Mouse (Mus musculus) gastrocnemius, adult 18-20 months (tissue): ENCODE results near the gene Itgb6. TPM values are rescaled to one million over a fixed set of nuclear protein-coding genes. Genes with fewer than 3 reads are reported as not detected.

ENCODE experiments used
- DNase-seq: peaks from one replicate; pipeline ENCODE4 v3.0.0; 2021; ENCODE audit warnings: low spot score
- total RNA-seq, 2 experiments: library from RNA; stranded (reverse); gene quantifications; 2 replicates each; pipeline ENCODE4 v1.2.3; 2021

Gene Itgb6
- total RNA-seq, 2 experiments from 2014 or later, result 38.3 to 44.0 TPM

- DNase-seq, result peak; percentile 4
Measured at GRCm38 (mm10) chr2:60713857-60714256, 8.6 kb downstream of the Itgb6 start.

- peak; percentile 63 for DNase-seq
Measured at GRCm38 (mm10) chr2:60712891-60713290, 9.6 kb downstream of the Itgb6 start.

- DNase-seq, result no peak
Measured at GRCm38 (mm10) chr2:60712483-60712882, 10.0 kb downstream of the Itgb6 start.

GRCm38 (mm10) chr2:60711098-60711880, 11.2 kb downstream of the Itgb6 start:
- no peak for DNase-seq

GRCm38 (mm10) chr2:60710317-60710716, 12.1 kb downstream of the Itgb6 start:
- no peak for DNase-seq

DNA sequence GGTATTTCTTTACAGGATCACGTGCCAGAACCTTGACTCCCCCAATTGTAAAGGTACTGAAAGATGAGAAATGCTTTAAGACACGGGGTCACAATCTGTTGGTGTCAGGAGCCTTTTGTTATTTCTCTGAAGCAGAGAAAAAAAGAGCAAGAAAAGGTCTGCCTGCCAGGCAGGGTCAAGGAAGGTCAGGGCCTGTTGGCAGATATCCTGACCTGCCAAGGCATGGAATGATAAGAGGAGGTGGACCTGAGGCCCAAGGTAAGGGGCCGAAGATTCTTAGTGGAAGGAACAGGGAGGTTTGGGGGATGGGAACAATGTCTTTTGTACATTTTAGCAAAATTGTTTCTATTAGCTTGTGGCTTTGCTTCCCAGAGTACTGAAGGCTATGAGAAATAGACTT, 13.8 kb downstream of the Itgb6 start:
- DNase-seq, result no peak

GRCm38 (mm10) chr2:60706866-60707265, 15.6 kb downstream of the Itgb6 start:
- no peak for DNase-seq

DNA sequence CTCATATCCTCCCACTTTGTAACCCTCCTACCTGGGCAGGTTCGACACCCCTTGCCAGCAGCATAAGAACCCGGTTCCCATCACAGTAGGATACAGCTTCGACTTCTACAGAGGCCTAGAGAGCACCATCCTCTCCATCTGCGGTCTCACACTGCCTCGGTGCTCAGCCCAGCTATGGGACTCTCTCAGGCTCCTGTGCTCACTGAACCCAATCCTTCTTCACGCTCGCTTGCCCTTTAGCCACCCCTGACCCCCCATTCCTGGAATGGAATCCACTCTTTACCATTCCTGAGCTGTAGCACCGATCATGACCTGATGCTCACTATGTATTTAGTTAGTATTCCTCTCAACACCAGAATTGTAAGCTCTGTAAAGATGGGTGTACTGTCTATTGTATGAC, 17.0 kb downstream of the Itgb6 start:
- no peak for DNase-seq

DNA sequence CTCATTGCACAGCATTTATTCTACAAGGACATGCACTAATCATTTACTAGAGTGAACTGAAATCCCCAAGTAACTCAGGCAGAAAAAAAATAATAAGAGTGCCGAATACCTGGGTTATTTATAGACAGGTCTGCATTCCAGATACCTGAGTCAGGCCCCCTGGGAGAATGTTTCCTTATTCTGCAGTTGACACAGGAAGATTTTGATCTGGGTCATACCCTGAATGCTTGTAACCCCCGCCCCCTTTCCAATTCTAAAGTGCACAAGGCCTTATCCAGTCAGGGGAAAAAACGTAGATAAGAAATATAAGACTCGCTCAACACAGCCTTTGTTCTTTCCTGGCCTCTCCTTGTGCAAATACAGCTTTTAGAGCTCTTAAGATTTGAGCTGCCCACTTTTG, 19.1 kb downstream of the Itgb6 start:
- DNase-seq, result no peak

DNA sequence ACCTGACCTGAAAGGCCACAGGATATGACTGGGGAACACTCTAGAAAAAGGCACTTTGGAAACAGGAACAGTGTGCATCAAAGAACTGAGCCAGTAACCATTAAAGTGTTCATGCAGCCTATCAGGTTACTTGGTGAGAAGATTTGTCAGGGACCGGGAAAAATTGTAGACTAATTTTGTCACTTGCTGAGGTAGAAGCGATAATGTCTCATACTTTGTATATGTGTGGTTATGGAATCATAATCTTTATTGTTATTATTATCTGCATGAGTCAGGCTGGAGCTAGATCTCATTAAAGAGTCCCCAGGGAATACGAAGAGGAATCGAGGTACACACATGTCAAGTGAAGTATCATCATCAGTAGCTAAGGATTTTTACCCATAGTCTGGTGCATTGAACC, 21.5 kb downstream of the Itgb6 start:
- DNase-seq, result no peak

GRCm38 (mm10) chr2:60700013-60700412, 22.4 kb downstream of the Itgb6 start:
- DNase-seq, result peak; percentile 50

DNA sequence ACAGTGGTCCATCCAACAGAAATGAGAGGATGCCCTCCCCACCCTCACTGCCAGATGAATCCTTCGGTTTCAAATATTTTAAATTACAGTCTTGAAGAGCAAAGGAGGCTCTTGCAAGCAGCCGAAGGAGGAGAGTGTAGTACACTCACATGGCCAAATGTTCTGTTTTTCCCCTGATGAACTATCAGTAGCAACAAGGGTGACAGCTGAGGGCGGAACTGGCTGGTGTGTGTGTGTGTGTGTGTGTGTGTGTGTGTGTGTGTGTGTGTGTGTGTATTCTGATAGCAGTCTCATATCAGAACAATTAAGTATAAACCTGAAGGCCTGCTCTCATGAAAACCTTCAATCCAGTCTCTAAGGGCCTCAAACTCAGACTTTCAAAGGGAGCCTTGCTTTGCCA, 22.9 kb downstream of the Itgb6 start:
- DNase-seq, result no peak

- DNase-seq, result peak; percentile 60
Measured at GRCm38 (mm10) chr2:60698155-60698554, 24.3 kb downstream of the Itgb6 start.

DNA sequence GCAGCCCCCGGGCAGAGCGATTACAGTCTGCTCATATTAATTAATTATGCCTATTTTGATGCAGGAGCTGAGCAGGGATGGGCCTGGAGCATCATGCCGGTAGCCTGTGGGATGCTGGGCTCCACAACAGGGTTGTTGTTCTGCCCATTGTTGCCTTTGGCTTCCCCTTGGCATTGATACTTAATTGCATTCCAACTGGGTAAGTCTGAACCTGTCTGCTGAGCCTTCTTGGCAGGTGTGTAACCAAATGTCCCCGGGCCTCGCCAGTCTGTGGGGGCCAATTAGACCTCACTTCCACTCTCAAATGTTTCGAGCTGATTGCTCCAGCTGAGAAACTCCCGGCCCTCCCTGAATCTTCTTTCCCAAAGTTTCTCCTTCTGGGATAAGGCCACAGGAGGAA, 24.9 kb downstream of the Itgb6 start:
- no peak for DNase-seq

GRCm38 (mm10) chr2:60696559-60696958, 25.9 kb downstream of the Itgb6 start:
- no peak for DNase-seq

DNA sequence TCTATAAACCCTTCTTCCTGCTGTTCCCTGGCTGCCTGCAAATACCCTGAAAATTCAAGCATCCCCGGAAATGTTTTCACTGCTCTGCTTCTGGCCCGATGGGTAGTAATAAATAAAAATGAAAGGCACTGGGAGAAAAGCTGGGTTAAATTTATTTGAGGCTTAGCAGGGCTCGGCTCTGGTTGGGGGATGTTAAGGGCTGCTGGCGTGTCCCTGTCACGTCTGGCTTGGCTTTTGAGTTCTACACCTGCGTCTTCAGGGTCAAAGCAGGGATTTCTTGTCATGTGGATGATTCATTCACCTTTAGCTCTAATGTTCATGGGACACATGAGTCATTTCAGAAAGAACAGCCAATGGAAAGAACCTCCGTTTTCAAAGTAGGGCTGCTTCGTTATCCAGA, 26.7 kb downstream of the Itgb6 start:
- DNase-seq, result no peak

DNA sequence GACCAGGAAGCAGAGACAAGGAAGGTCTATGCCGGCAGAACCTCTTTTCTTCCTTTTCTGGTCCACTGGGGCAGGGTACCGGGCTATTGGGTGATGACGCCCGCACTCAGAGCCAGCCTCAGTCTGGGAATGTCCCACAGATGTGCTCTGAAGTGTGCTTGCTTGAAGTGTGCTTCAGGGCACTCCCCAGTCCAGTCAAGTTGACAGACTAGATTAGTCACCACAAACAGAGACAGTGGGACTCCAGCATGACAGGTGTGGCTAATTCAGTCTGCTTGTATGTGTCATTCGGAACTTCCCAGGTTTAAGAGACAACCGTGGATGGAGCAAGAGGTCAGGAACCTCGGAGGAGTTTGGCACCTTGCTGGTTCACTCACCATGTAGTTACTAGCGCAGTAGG, 27.9 kb downstream of the Itgb6 start:
- DNase-seq, result no peak

- no peak for DNase-seq
Measured at GRCm38 (mm10) chr2:60692239-60692638, 30.2 kb downstream of the Itgb6 start.

- DNase-seq, result no peak
Measured at GRCm38 (mm10) chr2:60690212-60690611, 32.2 kb downstream of the Itgb6 start.

GRCm38 (mm10) chr2:60688944-60689615, 33.4 kb downstream of the Itgb6 start:
- peak; percentile 88 for DNase-seq

DNA sequence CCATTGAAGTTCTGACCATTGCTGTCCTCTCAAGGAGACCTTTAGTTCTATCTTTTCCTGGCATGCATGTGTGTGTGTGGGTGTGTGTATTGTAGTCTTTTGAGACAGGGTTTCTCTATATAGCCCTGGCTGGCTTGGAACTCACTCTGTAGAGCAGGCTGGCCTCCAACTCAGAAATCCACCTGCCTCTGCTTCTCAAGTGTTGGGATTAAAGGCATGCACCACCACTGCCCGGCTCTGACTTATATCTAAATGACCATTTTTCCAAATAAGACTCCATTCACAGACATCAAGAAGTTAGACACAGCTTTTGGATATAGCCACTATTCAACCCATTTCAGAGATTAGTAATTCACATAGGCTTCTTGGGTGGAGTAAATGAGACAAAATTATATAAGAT, 34.3 kb downstream of the Itgb6 start:
- no peak for DNase-seq

- no peak for DNase-seq
Measured at GRCm38 (mm10) chr2:60685973-60686372, 36.5 kb downstream of the Itgb6 start.

- no peak for DNase-seq
Measured at GRCm38 (mm10) chr2:60684168-60684567, 38.3 kb downstream of the Itgb6 start.
